Mouse (Mus musculus): ENCODE results near the gene Trappc12. TPM values are rescaled to one million over a fixed set of nuclear protein-coding genes. Genes with fewer than 3 reads are reported as not detected.

Trappc12 gene
- polyA plus RNA-seq, 1 experiment, result 31.4 TPM

- Histone ChIP-seq H3K79me2 (ENCODE audit: control insufficient read depth, insufficient read depth) (no peaks in the 10 kb centered on the region), H3K27me3 (ENCODE audit: control insufficient read depth, insufficient read depth, insufficient read length) (no peaks in the 10 kb centered on the region), H3ac (ENCODE audit: control insufficient read depth, insufficient read length) (no peak overlapping the region), H3K4me2 (ENCODE audit: low read depth) (no peak overlapping the region), H3K36me3 (ENCODE audit: control insufficient read depth, insufficient read depth) (peaks cover 21% of the 10 kb centered on the region), H3K4me3 (no peak overlapping the region)
- TF ChIP-seq TCF3 (IDR thresholded peaks at IDR 0.05; ENCODE audit: insufficient read length, low read depth) (no peak), MAX (IDR thresholded peaks at IDR 0.05; ENCODE audit: low read depth) (no peak), USF1 (IDR thresholded peaks at IDR 0.05; ENCODE audit: low read depth) (no peak), MYOD1 (IDR thresholded peaks at IDR 0.05; ENCODE audit: control insufficient read depth in 1 of 3, insufficient read length in 2 of 3, low read depth in 2 of 3) (no peak), E2F4 (IDR thresholded peaks at IDR 0.05; ENCODE audit: insufficient read depth) (no peak), POLR2A (IDR thresholded peaks at IDR 0.05; ENCODE audit: insufficient read length, low read depth) (no peak), MYOG (IDR thresholded peaks at IDR 0.05; ENCODE audit: control insufficient read depth in 1 of 3, insufficient read depth in 1 of 3, insufficient read length in 2 of 3, low read depth in 2 of 3) (no peak)
Observed at GRCm38 (mm10) chr12:28732631-28733030, 17.6 kb downstream of the Trappc12 start.

- H3ac ChIP-seq (ENCODE audit: control insufficient read depth, insufficient read length), result no peak overlapping the region
- H3K27me3 ChIP-seq (ENCODE audit: control insufficient read depth, insufficient read depth, insufficient read length), result no peaks in the 10 kb centered on the region
- no peak overlapping the region for H3K4me3 ChIP-seq
- no peak overlapping the region for H3K4me2 ChIP-seq (ENCODE audit: low read depth)
- H3K79me2 ChIP-seq (ENCODE audit: control insufficient read depth, insufficient read depth), result no peaks in the 10 kb centered on the region
- H3K36me3 ChIP-seq (ENCODE audit: control insufficient read depth, insufficient read depth), result no peaks in the 10 kb centered on the region
- TF ChIP-seq USF1 (IDR thresholded peaks at IDR 0.05; ENCODE audit: low read depth), result no peak
- no peak for TF ChIP-seq CEBPB (IDR thresholded peaks at IDR 0.05; ENCODE audit: insufficient read depth, poor library complexity, severe bottlenecking)
- TF ChIP-seq POLR2A (IDR thresholded peaks at IDR 0.05; ENCODE audit: insufficient read length, low read depth), result no peak
- no peak for TF ChIP-seq MAX (IDR thresholded peaks at IDR 0.05; ENCODE audit: low read depth)
- no peak for TF ChIP-seq MYOD1 (IDR thresholded peaks at IDR 0.05; ENCODE audit: control insufficient read depth in 1 of 3, insufficient read length in 2 of 3, low read depth in 2 of 3)
- no peak for TF ChIP-seq POLR2AphosphoS2 (IDR thresholded peaks at IDR 0.05; ENCODE audit: insufficient read length, low read depth)
- no peak for TF ChIP-seq TCF12 (IDR thresholded peaks at IDR 0.05; ENCODE audit: insufficient read depth, poor library complexity, severe bottlenecking)
- TF ChIP-seq REST (IDR thresholded peaks at IDR 0.05; ENCODE audit: insufficient read depth, insufficient read length), result no peak
- TF ChIP-seq MYOG (IDR thresholded peaks at IDR 0.05; ENCODE audit: control insufficient read depth in 1 of 3, insufficient read depth in 1 of 3, insufficient read length in 2 of 3, low read depth in 2 of 3), result no peak
Observed at GRCm38 (mm10) chr12:28727061-28727460, 23.2 kb downstream of the Trappc12 start.

GRCm38 (mm10) chr12:28726204-28726603, 24.1 kb downstream of the Trappc12 start:
- peak in 1 of 3 experiments; percentile 46 for TF ChIP-seq MYOG (IDR thresholded peaks at IDR 0.05; ENCODE audit: control insufficient read depth in 1 of 3, insufficient read depth in 1 of 3, insufficient read length in 2 of 3, low read depth in 2 of 3)
- no peak for TF ChIP-seq SRF (IDR thresholded peaks at IDR 0.05; ENCODE audit: control insufficient read depth, insufficient read length, low read depth)
- H3K36me3 ChIP-seq (ENCODE audit: control insufficient read depth, insufficient read depth), result no peaks in the 10 kb centered on the region
- no peaks in the 10 kb centered on the region for H3K27me3 ChIP-seq (ENCODE audit: control insufficient read depth, insufficient read depth, insufficient read length)
- no peak overlapping the region for H3K4me2 ChIP-seq (ENCODE audit: low read depth)
- H3K79me2 ChIP-seq (ENCODE audit: control insufficient read depth, insufficient read depth), result no peaks in the 10 kb centered on the region
- no peak overlapping the region for H3K4me3 ChIP-seq
- H3ac ChIP-seq (ENCODE audit: control insufficient read depth, insufficient read length), result no peak overlapping the region

GRCm38 (mm10) chr12:28724366-28724765, 25.9 kb downstream of the Trappc12 start:
- TF ChIP-seq MYOD1 (IDR thresholded peaks at IDR 0.05; ENCODE audit: control insufficient read depth in 1 of 3, insufficient read length in 2 of 3, low read depth in 2 of 3) (no peak), E2F4 (IDR thresholded peaks at IDR 0.05; ENCODE audit: insufficient read depth) (no peak), USF1 (IDR thresholded peaks at IDR 0.05; ENCODE audit: low read depth) (no peak), CEBPB (IDR thresholded peaks at IDR 0.05; ENCODE audit: insufficient read depth, poor library complexity, severe bottlenecking) (no peak), TCF12 (IDR thresholded peaks at IDR 0.05; ENCODE audit: insufficient read depth, poor library complexity, severe bottlenecking) (no peak), SRF (IDR thresholded peaks at IDR 0.05; ENCODE audit: control insufficient read depth, insufficient read length, low read depth) (no peak)
- Histone ChIP-seq H3K27me3 (ENCODE audit: control insufficient read depth, insufficient read depth, insufficient read length) (no peaks in the 10 kb centered on the region), H3K4me3 (no peak overlapping the region), H3K79me2 (ENCODE audit: control insufficient read depth, insufficient read depth) (no peaks in the 10 kb centered on the region), H3K36me3 (ENCODE audit: control insufficient read depth, insufficient read depth) (peaks cover 13% of the 10 kb centered on the region), H3K4me2 (ENCODE audit: low read depth) (no peak overlapping the region), H3ac (ENCODE audit: control insufficient read depth, insufficient read length) (no peak overlapping the region)

GRCm38 (mm10) chr12:28718106-28718505, 32.2 kb downstream of the Trappc12 start:
- Histone ChIP-seq H3K4me2 (ENCODE audit: low read depth) (no peak overlapping the region), H3K36me3 (ENCODE audit: control insufficient read depth, insufficient read depth) (peaks cover 20% of the 10 kb centered on the region)

More at GRCm38 (mm10) chr12:28718106-28718505, 32.2 kb downstream of the Trappc12 start:
- H3K79me2 ChIP-seq (ENCODE audit: control insufficient read depth, insufficient read depth), result no peaks in the 10 kb centered on the region
- H3K4me3 ChIP-seq, result no peak overlapping the region
- no peaks in the 10 kb centered on the region for H3K27me3 ChIP-seq (ENCODE audit: control insufficient read depth, insufficient read depth, insufficient read length)
- H3ac ChIP-seq (ENCODE audit: control insufficient read depth, insufficient read length), result no peak overlapping the region
- TF ChIP-seq SRF (IDR thresholded peaks at IDR 0.05; ENCODE audit: control insufficient read depth, insufficient read length, low read depth) (no peak), MAX (IDR thresholded peaks at IDR 0.05; ENCODE audit: low read depth) (no peak), POLR2AphosphoS2 (IDR thresholded peaks at IDR 0.05; ENCODE audit: insufficient read length, low read depth) (no peak), TCF3 (IDR thresholded peaks at IDR 0.05; ENCODE audit: insufficient read length, low read depth) (no peak), E2F4 (IDR thresholded peaks at IDR 0.05; ENCODE audit: insufficient read depth) (no peak), USF1 (IDR thresholded peaks at IDR 0.05; ENCODE audit: low read depth) (no peak), MYOG (IDR thresholded peaks at IDR 0.05; ENCODE audit: control insufficient read depth in 1 of 3, insufficient read depth in 1 of 3, insufficient read length in 2 of 3, low read depth in 2 of 3) (no peak), MYOD1 (IDR thresholded peaks at IDR 0.05; ENCODE audit: control insufficient read depth in 1 of 3, insufficient read length in 2 of 3, low read depth in 2 of 3) (no peak), CEBPB (IDR thresholded peaks at IDR 0.05; ENCODE audit: insufficient read depth, poor library complexity, severe bottlenecking) (no peak), REST (IDR thresholded peaks at IDR 0.05; ENCODE audit: insufficient read depth, insufficient read length) (no peak), POLR2A (IDR thresholded peaks at IDR 0.05; ENCODE audit: insufficient read length, low read depth) (no peak), TCF12 (IDR thresholded peaks at IDR 0.05; ENCODE audit: insufficient read depth, poor library complexity, severe bottlenecking) (no peak)
